Mouse (Mus musculus) kidney, postnatal 14 days (tissue): Measurements from ENCODE around the gene Acat2.
A peak's percentile ranks its signal among the peaks of the same experiment; 100 is the strongest.
"Not testable (repeated sequence)": the region's sequence is repeated elsewhere in the genome, so short reads cannot be mapped to it uniquely, and the experiment has no call there.

ENCODE experiments used
- DNase-seq: peaks from one replicate; pipeline ENCODE4 v3.0.0; 2022; ENCODE audit warnings: mixed read lengths

Acat2 gene

GRCm38 (mm10) chr17:12960331-12960873, at the start of gene Acat2:
Acat2 (minus strand) TSS chr17:12960747.
- peak; percentile 95 for DNase-seq

- peak; percentile 60 for DNase-seq
Observed at GRCm38 (mm10) chr17:13009887-13010286, 49.3 kb upstream of the Acat2 start.

GRCm38 (mm10) chr17:13008528-13008927, 48.0 kb upstream of the Acat2 start:
- DNase-seq = peak; percentile 56

- DNase-seq = peak; percentile 99
Observed at GRCm38 (mm10) chr17:13007730-13008425, 47.3 kb upstream of the Acat2 start.

- DNase-seq = no peak
Observed at GRCm38 (mm10) chr17:13006984-13007383, 46.4 kb upstream of the Acat2 start.

- not testable (repeated sequence) for DNase-seq
Observed at GRCm38 (mm10) chr17:13006546-13006945, 46.0 kb upstream of the Acat2 start, which contains the start of gene Sod2. Sod2 (plus strand) TSS chr17:13006846.

- DNase-seq = not testable (repeated sequence)
Observed at GRCm38 (mm10) chr17:13004436-13004835, 43.9 kb upstream of the Acat2 start.

- not testable (repeated sequence) for DNase-seq
Observed at GRCm38 (mm10) chr17:13002243-13002642, 41.7 kb upstream of the Acat2 start.

- DNase-seq = no peak
Observed at GRCm38 (mm10) chr17:12999069-12999468, 38.5 kb upstream of the Acat2 start.

- DNase-seq = no peak
Observed at GRCm38 (mm10) chr17:12997890-12998289, 37.3 kb upstream of the Acat2 start.

- DNase-seq = peak; percentile 80
Observed at GRCm38 (mm10) chr17:12996345-12996744, 35.8 kb upstream of the Acat2 start.

GRCm38 (mm10) chr17:12994069-12994468, 33.5 kb upstream of the Acat2 start, which contains the start of gene Wtap:
Wtap (minus strand) TSS chr17:12994169.
- no peak for DNase-seq

GRCm38 (mm10) chr17:12992470-12992991, 32.0 kb upstream of the Acat2 start:
- DNase-seq = peak; percentile 98

GRCm38 (mm10) chr17:12991635-12992358, 31.2 kb upstream of the Acat2 start:
- peak; percentile 95 for DNase-seq

- peak; percentile 34 for DNase-seq
Observed at GRCm38 (mm10) chr17:12991194-12991634, 30.7 kb upstream of the Acat2 start.

- DNase-seq = no peak
Observed at GRCm38 (mm10) chr17:12990567-12991145, 30.1 kb upstream of the Acat2 start.

- not testable (repeated sequence) for DNase-seq
Observed at GRCm38 (mm10) chr17:12988096-12988495, 27.5 kb upstream of the Acat2 start.

GRCm38 (mm10) chr17:12983988-12984387, 23.4 kb upstream of the Acat2 start:
- DNase-seq = no peak

GRCm38 (mm10) chr17:12978546-12978945, 18.0 kb upstream of the Acat2 start:
- no peak for DNase-seq

- no peak for DNase-seq
Observed at GRCm38 (mm10) chr17:12973851-12974250, 13.3 kb upstream of the Acat2 start.

- no peak for DNase-seq
Observed at GRCm38 (mm10) chr17:12967173-12967572, 6.6 kb upstream of the Acat2 start.

GRCm38 (mm10) chr17:12963476-12963875, 2.9 kb upstream of the Acat2 start:
- peak; percentile 29 for DNase-seq

- DNase-seq = not testable (repeated sequence)
Observed at GRCm38 (mm10) chr17:12959377-12959776, 1.2 kb downstream of the Acat2 start.
